Mouse (Mus musculus) monocyte, adult 2 months (primary cell): ENCODE data around the gene Gatad2a.
"Not testable (repeated sequence)": the region's sequence is repeated elsewhere in the genome, so short reads cannot be mapped to it uniquely, and the experiment has no call there.

ENCODE experiments used
- DNase-seq, 2 experiments: peaks; one replicate each; pipeline ENCODE4 v3.0.0; 2022; ENCODE audit warnings: low spot score in 2 of 2, low read depth in 1 of 2

Gene Gatad2a

GRCm38 (mm10) chr8:69996589-69997285 lies 553 bp upstream of the Gatad2a start:
- DNase-seq: no peak

GRCm38 (mm10) chr8:69995422-69995775 lies 785 bp downstream of the Gatad2a start:
- no peak for DNase-seq

GRCm38 (mm10) chr8:69988936-69989335 lies 7.2 kb downstream of the Gatad2a start:
- DNase-seq: not testable (repeated sequence)

- no peak for DNase-seq
These were observed 8.4 kb downstream of the Gatad2a start for GRCm38 (mm10) chr8:69987744-69988143.

GRCm38 (mm10) chr8:69984876-69985553 lies 11.2 kb downstream of the Gatad2a start:
- DNase-seq: no peak

- DNase-seq: no peak
These were observed 17.7 kb downstream of the Gatad2a start for GRCm38 (mm10) chr8:69978456-69978855.

- no peak for DNase-seq
These were observed 21.4 kb downstream of the Gatad2a start for GRCm38 (mm10) chr8:69974806-69975205.

- peak; percentile 88 to 91 for DNase-seq
These were observed 22.0 kb downstream of the Gatad2a start for GRCm38 (mm10) chr8:69974194-69974614.

- no peak for DNase-seq
These were observed 22.6 kb downstream of the Gatad2a start for GRCm38 (mm10) chr8:69973442-69974161.

GRCm38 (mm10) chr8:69973063-69973441 lies 23.1 kb downstream of the Gatad2a start:
- no peak for DNase-seq

GRCm38 (mm10) chr8:69970880-69971279 lies 25.3 kb downstream of the Gatad2a start:
- no peak for DNase-seq

- no peak for DNase-seq
These were observed 28.8 kb downstream of the Gatad2a start for GRCm38 (mm10) chr8:69967291-69967933.

- DNase-seq: no peak
These were observed 36.9 kb downstream of the Gatad2a start for GRCm38 (mm10) chr8:69959241-69959640.

GRCm38 (mm10) chr8:69957879-69958278 lies 38.3 kb downstream of the Gatad2a start:
- no peak for DNase-seq

GRCm38 (mm10) chr8:69957419-69957818 lies 38.8 kb downstream of the Gatad2a start:
- no peak for DNase-seq

GRCm38 (mm10) chr8:69956651-69957050 lies 39.5 kb downstream of the Gatad2a start:
- no peak for DNase-seq

GRCm38 (mm10) chr8:69954642-69955041 lies 41.5 kb downstream of the Gatad2a start:
- no peak for DNase-seq

- DNase-seq: no peak
These were observed 42.0 kb downstream of the Gatad2a start for GRCm38 (mm10) chr8:69954213-69954612.

- DNase-seq: no peak
These were observed 45.9 kb downstream of the Gatad2a start for GRCm38 (mm10) chr8:69950300-69950699.

- not testable (repeated sequence) for DNase-seq
These were observed 53.7 kb downstream of the Gatad2a start for GRCm38 (mm10) chr8:69942495-69942894.

- no peak for DNase-seq
These were observed 55.8 kb downstream of the Gatad2a start for GRCm38 (mm10) chr8:69940386-69940785.

- no peak for DNase-seq
These were observed 56.6 kb downstream of the Gatad2a start for GRCm38 (mm10) chr8:69939633-69940032.
